Mouse (Mus musculus) B cell, adult 2 months (primary cell): ENCODE results near the gene Bicdl1.

ENCODE experiments used
- DNase-seq, 2 experiments: peaks; one replicate each; pipeline ENCODE4 v3.0.0; 2022

Gene Bicdl1

GRCm38 (mm10) chr5:115666366-115667065, 64.9 kb downstream of the Bicdl1 start:
- no peak for DNase-seq

- DNase-seq, result no peak
Measured at GRCm38 (mm10) chr5:115662658-115663057, 68.8 kb downstream of the Bicdl1 start.

DNA sequence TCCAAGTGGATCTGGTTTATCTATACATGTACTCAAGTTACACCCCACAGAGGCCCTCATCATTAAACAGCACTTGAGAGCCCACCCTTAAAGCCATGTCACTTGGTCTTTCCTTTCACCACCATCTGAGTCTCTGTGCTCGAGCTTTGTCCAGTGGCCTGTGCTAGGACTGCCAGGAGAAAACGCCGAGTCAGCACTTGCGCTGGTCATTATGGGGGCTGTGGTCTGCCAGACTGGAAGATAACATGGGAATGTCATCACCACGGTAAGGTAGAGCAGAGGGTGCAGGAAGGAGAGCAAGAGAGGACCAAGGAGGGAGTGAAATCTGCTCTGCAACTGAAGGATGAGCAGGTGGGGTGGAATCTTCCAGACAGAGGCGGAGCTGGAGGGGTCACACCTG, 73.1 kb downstream of the Bicdl1 start:
- DNase-seq, result no peak

DNA sequence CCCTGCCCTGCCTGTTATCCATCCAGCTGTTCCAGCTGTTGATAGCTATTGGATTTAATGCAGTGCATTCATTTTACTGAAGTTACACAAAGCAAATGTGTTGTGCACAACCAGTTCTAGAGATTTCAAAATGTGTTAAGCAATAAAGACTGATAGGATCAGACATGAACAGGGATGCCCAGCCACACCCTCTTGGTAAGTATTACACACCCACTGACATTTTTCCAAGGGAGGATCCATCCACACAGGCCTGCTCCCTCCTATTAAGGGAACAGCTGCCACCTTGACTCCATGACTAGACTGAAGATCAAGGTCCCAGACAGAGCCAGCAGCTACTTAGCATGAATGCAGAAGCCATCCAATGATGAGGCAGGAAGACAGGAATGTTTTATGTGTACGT, 74.2 kb downstream of the Bicdl1 start:
- no peak for DNase-seq

GRCm38 (mm10) chr5:115656677-115657076, 74.7 kb downstream of the Bicdl1 start:
- no peak for DNase-seq

DNA sequence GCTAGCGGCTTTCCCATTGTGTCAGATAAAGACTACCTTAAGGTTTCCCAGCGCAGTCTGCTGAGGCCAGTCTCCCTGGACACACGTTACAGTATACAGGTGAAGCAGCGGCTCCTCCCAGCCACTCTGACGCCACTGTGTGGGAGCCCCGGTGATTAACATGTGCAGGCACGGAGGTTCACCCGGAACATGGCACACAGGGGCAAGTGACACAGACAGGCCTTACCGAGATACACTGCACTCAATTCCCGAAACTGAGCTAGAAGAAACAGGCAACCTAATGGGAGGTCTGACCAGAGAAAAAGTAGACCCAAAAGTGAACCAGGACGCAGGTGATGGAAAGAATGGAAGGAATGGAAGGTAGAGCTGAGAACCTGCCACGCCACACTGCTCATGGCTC, 77.6 kb downstream of the Bicdl1 start:
- DNase-seq, result no peak

GRCm38 (mm10) chr5:115652681-115653575, 78.5 kb downstream of the Bicdl1 start:
- DNase-seq, result peak; percentile 99

GRCm38 (mm10) chr5:115651821-115652220, 79.6 kb downstream of the Bicdl1 start:
- no peak for DNase-seq

DNA sequence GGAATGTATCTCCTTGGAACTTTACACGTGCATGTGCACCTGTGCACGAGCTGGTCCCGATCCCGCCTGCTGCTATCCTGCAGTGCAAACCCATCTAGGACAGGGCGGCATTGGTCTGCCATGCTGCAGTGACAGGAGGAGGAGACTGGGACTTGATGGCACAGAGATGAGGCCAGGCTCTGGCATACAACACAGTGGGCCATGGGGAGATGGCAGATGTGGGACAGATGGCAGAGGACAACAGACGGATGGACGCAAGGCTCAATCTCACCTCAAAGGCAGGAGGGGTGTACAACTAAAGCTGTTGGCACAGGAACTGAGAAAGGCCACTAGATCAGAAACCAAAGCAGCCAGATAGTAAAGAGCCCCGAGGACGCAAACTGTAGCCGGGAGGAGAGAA, 80.5 kb downstream of the Bicdl1 start:
- DNase-seq, result no peak

DNA sequence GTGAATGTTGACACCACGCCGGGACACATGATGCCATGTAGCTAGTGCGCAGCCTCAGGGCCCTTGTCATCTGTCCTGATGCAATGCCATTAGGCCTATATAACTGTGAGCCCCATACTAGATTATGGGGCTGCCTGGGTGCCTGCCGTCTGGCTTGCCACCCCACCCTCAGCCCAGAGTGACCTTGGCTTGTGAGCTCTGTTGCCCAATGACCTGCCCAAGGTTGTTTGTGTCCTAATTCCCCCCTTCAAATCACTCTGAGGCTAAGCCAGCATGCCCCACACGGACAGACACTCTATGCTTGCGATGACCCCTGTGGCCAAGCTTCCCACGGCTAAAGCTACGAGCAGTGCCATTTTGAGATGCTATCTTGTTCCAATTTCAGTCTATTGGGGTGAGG, 81.7 kb downstream of the Bicdl1 start:
- DNase-seq, result no peak

GRCm38 (mm10) chr5:115648876-115649275, 82.5 kb downstream of the Bicdl1 start:
- no peak for DNase-seq

- DNase-seq, result no peak
Measured at GRCm38 (mm10) chr5:115644192-115644591, 87.2 kb downstream of the Bicdl1 start.

- DNase-seq, result peak; percentile 69
Measured at GRCm38 (mm10) chr5:115635536-115635935, 95.9 kb downstream of the Bicdl1 start.

- DNase-seq, result no peak
Measured at GRCm38 (mm10) chr5:115634046-115634445, 97.4 kb downstream of the Bicdl1 start.

DNA sequence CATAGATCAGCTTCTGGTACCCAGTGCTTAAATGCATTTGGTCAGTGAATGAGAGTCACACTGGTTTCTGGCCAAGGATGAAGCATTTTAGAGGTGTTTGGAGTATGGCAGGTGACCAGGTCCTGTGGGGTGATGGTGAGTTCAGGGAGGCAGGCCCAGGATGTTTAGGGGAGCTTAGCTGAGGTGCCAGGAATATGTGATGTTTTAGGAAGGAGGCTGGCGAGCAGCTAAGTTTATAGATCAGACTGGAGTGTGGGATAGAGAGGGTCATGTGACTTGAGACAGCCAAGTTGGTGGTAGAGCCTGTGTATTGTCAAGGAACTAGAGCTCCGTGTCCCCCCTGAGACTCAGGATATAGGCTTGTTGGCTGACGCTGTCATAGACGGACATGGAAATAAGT, 98.4 kb downstream of the Bicdl1 start:
- DNase-seq, result no peak

GRCm38 (mm10) chr5:115632358-115632714, 99.1 kb downstream of the Bicdl1 start:
- DNase-seq, result peak; percentile 49 to 58

DNA sequence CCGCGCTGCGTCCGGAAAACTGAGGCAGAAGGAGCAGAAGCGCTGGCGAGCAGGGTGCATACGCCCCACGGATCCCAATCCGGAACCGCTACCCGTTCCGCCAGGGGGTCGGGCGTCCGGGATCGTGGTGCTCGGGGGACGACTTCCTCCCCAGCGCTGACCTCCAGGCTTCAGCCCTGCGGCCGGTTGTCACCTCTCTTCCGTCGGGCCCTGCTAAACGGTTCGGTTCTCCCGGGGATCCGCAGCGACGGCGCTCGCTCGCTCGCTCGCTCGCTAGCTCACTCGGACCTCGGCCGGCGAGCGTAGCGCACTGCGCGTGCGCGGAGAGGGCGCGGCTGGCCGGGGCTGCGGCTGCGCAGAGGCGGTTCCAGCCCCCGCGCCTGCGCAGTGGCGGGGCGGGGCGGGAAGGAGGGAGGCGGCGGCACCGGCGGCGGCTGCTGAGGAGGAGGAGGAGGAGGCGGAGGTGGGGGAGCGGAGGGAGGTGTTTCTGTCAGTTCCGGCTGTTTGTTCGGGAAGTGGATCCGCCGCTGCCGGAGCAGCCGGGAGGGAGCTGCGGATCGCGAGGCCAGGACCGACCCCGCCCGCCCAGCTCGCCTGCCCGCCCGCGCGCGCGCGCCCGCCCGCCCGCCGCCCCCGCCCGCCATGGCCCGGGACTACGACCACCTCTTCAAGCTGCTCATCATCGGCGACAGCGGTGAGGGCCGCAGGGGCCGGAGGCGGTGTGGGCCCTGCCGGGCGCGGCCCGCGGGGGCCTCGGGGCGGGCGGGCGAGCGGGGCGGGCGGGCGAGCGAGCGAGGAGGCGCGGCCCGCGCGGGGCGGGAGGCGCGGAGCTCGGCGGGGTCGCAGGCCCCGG, 99.7 kb downstream of the Bicdl1 start, which contains the start of gene Rab35:
TSS of gene Rab35 (plus strand) at position 404 of the 853 bp plus-strand sequence.
- DNase-seq, result peak; percentile 93 to 96

- no peak for DNase-seq
Measured at GRCm38 (mm10) chr5:115630291-115630690, 101.1 kb downstream of the Bicdl1 start.

DNA sequence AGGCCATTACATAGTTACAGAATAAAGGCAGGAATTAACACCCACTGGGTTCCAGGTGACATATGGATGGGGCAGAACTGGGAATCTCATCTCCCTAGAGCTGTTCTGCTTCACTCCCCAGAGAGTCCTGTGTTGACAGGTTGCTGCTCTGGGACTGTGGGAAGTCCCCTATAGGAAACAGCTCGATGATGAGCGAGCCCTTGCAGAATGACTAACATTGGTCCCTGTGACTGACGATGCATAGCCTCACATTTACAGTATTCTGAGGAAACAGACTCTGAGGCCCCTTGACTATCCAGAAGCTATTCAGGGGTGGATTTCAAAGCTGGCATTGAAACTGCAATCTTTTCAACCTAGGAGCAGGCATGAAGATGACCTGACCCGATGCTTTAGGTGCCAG, 101.7 kb downstream of the Bicdl1 start:
- DNase-seq, result no peak

- peak; percentile 10 to 17 for DNase-seq
Measured at GRCm38 (mm10) chr5:115628083-115628482, 103.3 kb downstream of the Bicdl1 start.

GRCm38 (mm10) chr5:115626237-115626886, 105.1 kb downstream of the Bicdl1 start:
- DNase-seq, result no peak

- DNase-seq, result peak; percentile 65
Measured at GRCm38 (mm10) chr5:115623694-115624440, 107.6 kb downstream of the Bicdl1 start.
